In the genomic region with DNA sequence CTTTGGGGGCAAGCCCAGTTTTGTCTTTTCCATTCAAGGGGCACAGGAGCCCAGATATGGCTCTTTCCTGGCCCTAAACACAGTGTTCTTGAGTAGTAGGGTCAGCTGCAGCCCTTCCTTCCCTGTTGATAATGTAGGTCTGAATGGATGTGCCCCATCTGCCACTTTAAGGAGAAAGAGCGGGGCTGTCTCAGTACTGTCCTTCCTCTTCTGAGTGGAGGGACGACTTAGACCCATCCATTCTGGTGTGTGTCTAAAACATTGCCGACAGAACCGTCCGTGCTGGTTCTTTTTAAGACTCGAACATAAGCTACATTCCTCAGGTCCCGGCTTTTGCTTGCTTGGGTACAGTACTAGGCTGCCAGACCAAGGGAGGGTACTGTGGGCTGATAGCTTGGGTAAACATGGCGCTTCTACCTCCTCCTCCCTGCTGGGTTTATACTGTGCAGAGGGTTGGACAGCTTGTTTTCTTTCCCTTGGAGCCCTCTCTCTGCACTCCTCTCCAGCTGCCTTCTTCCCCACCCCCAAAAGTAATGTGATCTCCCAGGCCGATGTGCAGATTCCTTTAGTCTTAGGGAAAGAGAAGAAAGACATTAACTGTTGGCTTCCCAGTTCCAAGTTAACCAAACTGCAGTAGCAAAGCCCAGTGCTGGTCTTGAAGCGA, we compare ENCODE assay signal across 8 mouse cellular contexts.
A peak's percentile ranks its signal among the peaks of the same experiment; 100 is the strongest.
DNase-seq lines count a peak whose midpoint lies in the region; ATAC-seq lines count a peak whose summit lies in the region.

No protein-coding gene starts in this region.

- 23% methylated on average over 10 of the region's 10 CpGs for WGBS in midbrain, embryonic 10.5 days
- WGBS in midbrain, embryonic 15.5 days, result 28% methylated on average over 10 of the region's 10 CpGs
- 11% methylated on average over 10 of the region's 10 CpGs for WGBS in embryonic facial prominence, embryonic 10.5 days
- WGBS in hindbrain, embryonic 11.5 days, result 21% methylated on average over 10 of the region's 10 CpGs

- H3K9ac ChIP-seq in midbrain, embryonic 15.5 days, result no peak overlapping the region
- H3K9ac ChIP-seq in hindbrain, embryonic 11.5 days (ENCODE audit: low read depth, low read length), result peak overlapping the region; percentile 2; the same call in 1 of the 2 replicates

- DNase-seq in midbrain, embryonic 10.5 days (ENCODE audit: low spot score), result peak; percentile 40
- peak; percentile 79 for DNase-seq in embryonic facial prominence, embryonic 10.5 days (ENCODE audit: low spot score)
- DNase-seq in hindbrain, embryonic 11.5 days (ENCODE audit: low spot score), result peak; percentile 44
- DNase-seq in lung, postnatal 10 days, result peak; percentile 82
- DNase-seq in spleen, adult 12 weeks (ENCODE audit: low spot score), result no peak
- DNase-seq in thymus, postnatal 10 days (ENCODE audit: low spot score in 2 of 2), result no peak

- peaks cover 59% of the 10 kb centered on the region for H3K4me1 ChIP-seq in midbrain, embryonic 10.5 days
- peaks cover 6% of the 10 kb centered on the region; the same call in 1 of the 2 replicates for H3K4me1 ChIP-seq in midbrain, embryonic 15.5 days
- peaks cover 86% of the 10 kb centered on the region for H3K4me1 ChIP-seq in embryonic facial prominence, embryonic 10.5 days
- H3K4me1 ChIP-seq in hindbrain, embryonic 11.5 days (replicated peaks; ENCODE audit: control insufficient read depth, insufficient read depth, low read length), result peaks cover 7% of the 10 kb centered on the region

- H3K27ac ChIP-seq in midbrain, embryonic 10.5 days (replicated peaks), result peak overlapping the region; percentile 70
- H3K27ac ChIP-seq in midbrain, embryonic 15.5 days, result no peak overlapping the region
- peak overlapping the region; percentile 83 for H3K27ac ChIP-seq in embryonic facial prominence, embryonic 10.5 days (replicated peaks)
- H3K27ac ChIP-seq in hindbrain, embryonic 11.5 days (ENCODE audit: low read depth, low read length), result no peak overlapping the region

- H3K4me2 ChIP-seq in midbrain, embryonic 15.5 days, result no peak overlapping the region
- H3K4me2 ChIP-seq in hindbrain, embryonic 11.5 days (replicated peaks; ENCODE audit: low read depth, low read length), result no peak overlapping the region

- 0 out of 2 replicates have a peak, but pooled peaks cover 7% of the 10 kb centered on the region for H3K36me3 ChIP-seq in midbrain, embryonic 10.5 days
- H3K36me3 ChIP-seq in midbrain, embryonic 15.5 days (replicated peaks), result no peaks in the 10 kb centered on the region
- peaks cover 2% of the 10 kb centered on the region; the same call in 1 of the 2 replicates for H3K36me3 ChIP-seq in embryonic facial prominence, embryonic 10.5 days (replicated peaks)
- no peaks in the 10 kb centered on the region for H3K36me3 ChIP-seq in hindbrain, embryonic 11.5 days (ENCODE audit: control insufficient read depth, insufficient read depth, low read length)

- ATAC-seq in midbrain, embryonic 15.5 days (replicated peaks), result no peak
- ATAC-seq in hindbrain, embryonic 11.5 days (ENCODE audit: low FRiP score), result no peak
- no peak for ATAC-seq in erythroblast, adult 5-6 weeks (replicated peaks; ENCODE audit: low FRiP score, poor library complexity, severe bottlenecking)

- no peaks in the 10 kb centered on the region for H3K27me3 ChIP-seq in midbrain, embryonic 10.5 days (ENCODE audit: low read depth, poor library complexity, severe bottlenecking)
- H3K27me3 ChIP-seq in midbrain, embryonic 15.5 days (replicated peaks), result no peaks in the 10 kb centered on the region
- no peaks in the 10 kb centered on the region for H3K27me3 ChIP-seq in embryonic facial prominence, embryonic 10.5 days (replicated peaks; ENCODE audit: low read depth, poor library complexity, severe bottlenecking)
- no peaks in the 10 kb centered on the region for H3K27me3 ChIP-seq in hindbrain, embryonic 11.5 days (ENCODE audit: control insufficient read depth, insufficient read depth, low read length)

- peaks cover 6% of the 10 kb centered on the region; the same call in 1 of the 2 replicates for H3K9me3 ChIP-seq in midbrain, embryonic 10.5 days (replicated peaks)
- no peaks in the 10 kb centered on the region for H3K9me3 ChIP-seq in midbrain, embryonic 15.5 days
- H3K9me3 ChIP-seq in embryonic facial prominence, embryonic 10.5 days, result peaks cover 6% of the 10 kb centered on the region; the same call in 1 of the 2 replicates
- H3K9me3 ChIP-seq in hindbrain, embryonic 11.5 days (ENCODE audit: control insufficient read depth, low read length), result no peaks in the 10 kb centered on the region

- H3K4me3 ChIP-seq in midbrain, embryonic 10.5 days, result peak overlapping the region; percentile 22
- no peak overlapping the region for H3K4me3 ChIP-seq in midbrain, embryonic 15.5 days
- peak overlapping the region; percentile 45 for H3K4me3 ChIP-seq in embryonic facial prominence, embryonic 10.5 days
- H3K4me3 ChIP-seq in hindbrain, embryonic 11.5 days (ENCODE audit: low read depth, low read length), result no peak overlapping the region

Comparison
In these comparisons a context has a peak if more than half of its experiments do, and no peak if none do; other contexts are left out.
1. H3K27ac ChIP-seq: peak in midbrain, embryonic 10.5 days (single experiment) and embryonic facial prominence, embryonic 10.5 days (single experiment); none in midbrain, embryonic 15.5 days (single experiment) and hindbrain, embryonic 11.5 days (single experiment).
2. H3K4me3 ChIP-seq: peak in midbrain, embryonic 10.5 days (single experiment) and embryonic facial prominence, embryonic 10.5 days (single experiment); none in midbrain, embryonic 15.5 days (single experiment) and hindbrain, embryonic 11.5 days (single experiment).
3. DNase-seq: peak in midbrain, embryonic 10.5 days (single experiment), embryonic facial prominence, embryonic 10.5 days (single experiment), hindbrain, embryonic 11.5 days (single experiment) and lung, postnatal 10 days (single experiment); none in spleen, adult 12 weeks (single experiment) and thymus, postnatal 10 days (0 of 2).